Mouse (Mus musculus) fibroblast of lung, adult 2 months (primary cell): ENCODE measurements around the gene Carmil3.

Experiments
- DNase-seq: peaks from one replicate; pipeline ENCODE4 v3.0.0-alpha.2; 2011; ENCODE audit warnings: low read depth

The Carmil3 gene

DNA sequence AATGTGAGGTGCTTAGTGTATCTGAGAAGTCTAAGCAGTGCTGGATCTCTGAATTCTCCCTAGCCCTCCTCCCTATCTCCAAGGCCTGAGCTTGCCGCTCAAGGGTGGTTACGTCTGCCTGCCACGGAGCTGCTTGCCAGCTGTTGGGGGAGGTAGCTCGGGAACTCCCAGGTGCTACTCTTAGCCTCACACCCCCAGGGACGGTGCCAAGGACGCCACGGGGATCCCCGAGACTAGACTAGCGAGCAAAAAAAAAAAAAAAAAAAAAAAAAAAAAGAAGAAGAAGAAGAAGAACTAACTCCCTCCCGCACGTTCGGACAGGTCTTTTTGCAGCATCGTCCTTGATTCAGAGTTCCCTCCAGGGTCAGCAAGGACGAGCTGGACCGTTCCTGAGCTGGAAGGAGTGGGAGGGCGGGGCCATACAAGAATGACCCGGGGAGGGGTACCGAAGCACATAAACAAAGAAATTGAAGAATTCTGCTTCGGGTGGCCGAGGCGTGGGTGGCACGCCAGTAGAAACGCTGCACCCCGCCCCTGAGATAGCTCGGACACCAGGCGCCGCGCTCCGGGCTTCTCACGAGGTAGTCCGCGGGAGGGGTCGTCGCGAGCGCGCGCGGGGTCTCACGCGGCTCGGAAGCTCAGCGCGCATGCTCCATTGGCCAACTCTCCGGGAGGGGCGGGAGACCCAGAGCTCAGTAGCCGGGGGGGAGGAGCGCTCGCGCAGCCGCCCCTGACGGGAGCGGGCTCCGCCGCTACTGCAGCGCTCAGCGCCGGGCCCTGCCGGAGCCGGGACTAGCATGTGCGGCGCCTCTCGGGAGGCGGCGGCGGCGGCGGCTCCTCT is at the start of gene Carmil3:
Gene Carmil3 (plus strand): TSS at position 291 of the 841 bp plus-strand sequence.
- DNase-seq = no peak

DNA sequence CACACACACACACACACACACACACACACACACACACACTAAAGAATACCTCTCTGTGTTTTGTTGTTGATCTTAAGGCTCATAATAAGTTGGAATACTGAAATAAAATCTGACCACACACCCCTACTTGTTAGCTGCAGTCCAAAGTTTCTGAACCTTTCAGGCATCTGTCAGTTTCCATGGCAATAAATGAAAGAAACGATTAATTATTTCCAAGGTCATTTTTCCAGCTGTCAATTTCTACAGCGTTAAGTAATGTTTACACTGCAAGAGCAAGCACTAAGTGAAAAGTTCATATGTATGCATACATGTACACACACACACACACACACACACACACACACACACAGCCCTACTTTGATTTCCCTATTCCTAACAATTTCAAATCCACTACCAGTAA is 32.8 kb upstream of the Carmil3 start:
- DNase-seq = no peak

DNA sequence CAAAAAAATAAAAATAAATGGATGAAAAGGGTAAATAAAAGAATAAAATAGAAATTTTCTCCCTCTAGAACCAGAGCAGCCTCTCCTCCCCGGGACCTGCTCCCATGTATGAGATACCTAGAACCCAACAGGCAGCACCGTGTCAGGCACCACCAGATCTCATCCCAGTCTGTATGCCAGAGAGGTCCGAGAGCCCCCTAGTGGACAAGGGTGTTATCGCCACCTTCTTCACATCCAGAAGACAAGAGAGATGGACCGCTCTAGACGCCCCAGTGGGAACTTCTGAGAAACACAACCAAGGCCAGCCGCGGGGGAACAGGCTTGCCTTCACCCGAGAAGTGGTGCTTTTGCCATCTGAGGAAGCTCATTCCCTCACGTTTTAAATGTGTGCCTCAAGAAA is 32.2 kb upstream of the Carmil3 start:
- peak; percentile 19 for DNase-seq

DNA sequence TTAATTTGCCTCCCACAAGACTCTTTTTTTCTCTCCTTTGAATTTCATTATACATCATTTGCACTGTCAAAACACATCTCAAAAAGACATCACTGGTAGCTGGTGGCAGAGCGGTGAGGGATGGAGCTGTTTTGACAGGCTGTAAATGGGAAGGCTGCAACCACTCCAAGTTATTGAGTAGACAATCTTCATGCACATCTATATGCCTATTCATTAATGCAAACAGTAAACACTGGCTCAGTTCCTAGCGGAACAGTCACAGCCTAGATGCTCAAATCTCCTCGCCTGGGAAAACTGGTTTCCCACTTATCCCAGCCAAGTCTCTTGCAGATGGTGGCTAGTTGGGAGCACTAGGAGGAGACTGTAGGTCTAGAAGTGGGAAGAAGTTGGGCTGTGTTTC is 31.7 kb upstream of the Carmil3 start:
- no peak for DNase-seq

DNA sequence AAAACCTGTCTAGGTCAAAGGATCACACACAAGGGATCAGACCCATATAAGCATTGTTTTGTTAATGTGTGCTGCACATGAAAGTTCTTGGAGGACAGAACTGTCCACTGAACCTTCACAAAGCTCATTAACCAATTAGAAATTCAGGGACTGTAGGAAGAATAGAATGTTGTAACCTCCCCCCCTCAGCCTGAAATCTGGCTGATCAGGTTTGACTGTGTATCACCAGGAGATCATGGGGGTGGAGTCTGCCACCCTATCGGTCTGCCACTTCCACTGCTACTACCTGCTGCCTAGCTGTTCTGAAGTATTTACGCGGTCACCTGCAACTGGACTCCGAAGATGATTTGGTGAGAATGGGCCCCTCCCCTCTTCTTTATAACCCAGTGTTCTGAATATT is 30.7 kb upstream of the Carmil3 start:
- no peak for DNase-seq

DNA sequence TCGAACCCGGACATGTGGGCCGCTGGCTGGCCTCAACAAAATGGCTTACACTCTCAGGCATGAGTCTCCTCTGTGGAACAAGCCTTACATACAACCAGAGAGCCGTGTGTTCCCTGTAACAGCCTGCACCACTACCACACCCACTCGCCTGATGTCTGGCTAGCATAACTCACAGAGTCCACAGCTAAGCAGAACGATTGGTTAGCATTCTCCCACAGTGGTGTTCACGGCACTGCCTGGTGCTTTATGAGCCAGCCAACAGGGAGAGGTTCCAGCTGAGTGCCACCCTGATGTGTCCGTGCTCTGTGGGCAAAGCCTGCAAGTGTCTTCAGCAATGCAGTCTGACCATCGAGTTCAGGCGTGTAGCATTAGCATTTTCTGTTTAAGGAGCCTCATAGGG is 30.2 kb upstream of the Carmil3 start:
- DNase-seq = no peak

DNA sequence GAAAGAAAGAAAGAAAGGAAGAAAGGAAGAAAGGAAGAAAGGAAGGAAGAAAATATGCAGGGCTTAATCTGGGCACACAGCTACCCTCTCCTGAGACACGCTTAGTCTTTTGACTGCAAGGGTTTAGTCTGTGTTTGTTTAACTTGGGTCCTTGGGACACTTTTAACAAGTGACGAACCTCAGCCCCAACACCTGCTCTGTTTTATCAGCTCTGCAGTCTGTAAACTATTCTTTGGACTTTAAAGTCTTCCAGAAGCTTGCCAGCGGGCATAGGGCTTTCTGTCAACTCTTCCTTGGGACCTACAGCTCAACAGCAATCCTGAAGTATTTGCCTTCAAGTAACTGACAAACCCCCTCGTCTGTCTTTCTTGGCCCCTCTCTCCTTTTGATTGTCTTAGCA is 28.7 kb upstream of the Carmil3 start:
- no peak for DNase-seq

DNA sequence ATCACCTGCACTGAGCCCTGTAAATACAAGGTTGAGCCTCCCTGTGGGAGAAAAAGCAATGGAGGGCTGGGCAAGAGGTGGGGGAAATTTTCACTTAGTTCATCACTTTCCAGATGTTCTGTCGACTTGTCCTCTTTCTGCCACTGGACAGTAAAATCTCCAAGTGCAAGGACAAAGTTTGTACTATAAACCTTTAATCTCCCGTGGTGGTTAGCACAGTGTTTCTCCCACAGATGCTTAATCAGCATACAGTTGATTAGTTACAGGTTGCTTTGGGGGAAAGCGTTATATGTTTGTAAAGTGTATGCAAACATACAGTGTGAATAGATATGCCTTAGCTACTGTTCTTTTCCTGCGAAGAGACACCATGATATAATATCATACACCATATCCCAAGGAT is 24.0 kb upstream of the Carmil3 start:
- no peak for DNase-seq

DNA sequence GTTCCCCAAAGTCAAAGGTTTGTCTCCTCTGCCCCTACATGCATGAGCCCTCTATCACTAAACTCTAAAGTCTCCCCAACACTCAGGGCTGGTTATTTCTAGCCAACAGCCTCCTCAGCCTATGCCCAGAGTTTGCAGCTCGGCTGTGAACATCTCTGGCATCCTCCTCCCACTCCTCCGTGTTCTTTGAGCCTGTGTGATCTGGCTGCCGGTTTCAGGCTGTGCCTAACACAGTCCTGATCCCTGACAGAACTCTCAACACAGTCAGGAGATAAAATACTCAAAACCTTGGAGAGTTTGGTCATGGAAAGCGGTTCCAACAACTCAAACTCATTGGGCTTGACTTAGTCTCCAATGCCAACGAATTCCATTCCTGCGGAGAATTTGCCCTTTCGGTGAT is 23.3 kb upstream of the Carmil3 start:
- DNase-seq = no peak

DNA sequence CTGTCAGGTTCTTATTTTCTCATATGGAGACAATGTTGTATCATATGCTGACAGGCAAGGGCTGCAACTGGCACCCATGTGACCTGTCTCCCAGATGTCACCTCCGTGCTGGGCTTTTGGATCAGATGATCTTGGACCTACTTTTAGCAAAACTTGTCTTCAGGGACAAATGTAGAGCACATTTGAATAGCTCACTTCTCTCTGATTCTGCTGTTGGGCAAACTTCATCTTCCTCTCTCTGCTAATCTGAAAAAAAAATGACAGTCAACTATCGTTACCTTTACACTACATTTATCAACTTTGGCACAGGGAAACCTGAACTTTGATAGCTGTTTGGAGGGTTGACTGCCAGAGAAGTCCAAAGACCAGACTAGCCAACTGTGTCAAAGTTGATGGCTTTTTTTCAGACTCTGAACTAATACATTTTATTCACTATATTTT is 22.1 kb upstream of the Carmil3 start:
- DNase-seq = no peak

DNA sequence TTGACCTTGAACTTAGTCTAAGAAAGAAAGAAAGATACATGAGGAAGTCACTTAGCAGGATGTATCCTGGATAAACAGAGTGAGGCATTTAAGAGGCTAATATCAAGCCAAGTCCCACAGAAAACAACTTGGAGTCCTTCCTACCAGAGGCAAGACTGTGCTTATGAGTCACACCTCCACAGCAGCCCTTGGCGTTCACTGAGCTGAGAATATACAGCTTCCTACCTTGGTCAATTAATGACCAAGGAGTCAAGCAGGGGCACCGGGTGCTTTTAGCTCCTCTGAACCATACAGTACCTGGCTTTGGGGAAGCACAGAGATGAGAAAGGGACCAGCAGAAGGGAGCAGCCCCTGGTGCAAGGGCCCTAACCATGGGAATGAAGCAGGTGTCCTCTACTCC is 21.4 kb upstream of the Carmil3 start:
- DNase-seq = no peak

DNA sequence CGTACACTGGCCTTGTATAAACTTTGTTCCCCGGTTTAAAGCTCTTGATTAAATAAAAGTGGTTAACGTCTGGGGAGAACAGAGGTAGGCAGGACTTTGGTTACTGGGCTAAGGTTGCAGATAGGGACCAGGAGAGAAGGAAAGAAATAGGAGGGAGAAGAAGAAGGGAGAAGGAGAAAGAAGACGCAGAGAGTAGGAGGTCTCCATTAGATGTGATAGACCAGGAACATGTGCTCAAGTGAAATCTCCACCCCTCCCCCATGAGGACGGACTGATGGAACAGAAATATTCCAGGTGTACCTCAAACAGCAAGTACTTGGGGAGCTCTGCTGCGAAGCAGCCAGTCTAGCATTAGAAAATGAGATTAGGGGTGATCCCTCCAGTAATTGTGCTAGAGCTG is 20.6 kb upstream of the Carmil3 start:
- no peak for DNase-seq

DNA sequence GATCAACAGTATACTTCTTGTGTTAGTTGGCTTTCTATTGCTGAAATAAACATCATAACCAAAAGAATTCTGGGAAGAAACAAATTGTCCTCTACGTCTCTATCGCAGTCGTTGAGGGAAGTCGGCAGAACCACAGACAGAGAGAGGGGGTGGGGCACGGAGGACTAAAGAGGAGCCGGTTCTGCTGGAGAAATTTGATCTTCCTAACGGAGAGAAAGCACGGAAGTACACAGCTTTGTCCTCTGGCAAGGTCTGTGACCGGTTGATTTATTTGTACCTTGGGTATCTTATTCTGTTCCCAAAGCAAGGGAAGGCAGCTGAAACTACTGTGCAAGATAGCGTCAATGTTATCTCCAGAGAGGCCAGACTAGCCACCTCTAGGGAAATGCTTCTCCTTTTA is 19.6 kb upstream of the Carmil3 start:
- no peak for DNase-seq

DNA sequence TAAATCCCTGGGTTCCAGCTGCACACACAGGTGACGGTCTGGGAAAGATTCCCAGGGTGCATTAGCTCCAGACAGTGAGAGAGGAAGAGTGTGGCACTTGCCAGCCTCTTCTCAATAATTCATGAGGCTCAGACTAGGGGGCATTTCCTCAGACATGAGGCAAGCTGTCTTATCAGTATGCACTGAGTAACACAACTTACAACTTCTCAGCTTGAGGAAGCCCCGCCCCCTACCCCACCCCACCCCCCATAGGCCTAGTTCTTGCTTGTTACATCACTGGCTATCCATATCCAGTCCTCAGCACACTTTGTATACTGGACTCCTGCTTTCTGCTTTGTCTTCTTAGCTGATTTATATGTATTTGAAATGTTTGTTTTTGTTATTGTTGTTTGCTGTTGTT is 14.8 kb upstream of the Carmil3 start:
- no peak for DNase-seq

DNA sequence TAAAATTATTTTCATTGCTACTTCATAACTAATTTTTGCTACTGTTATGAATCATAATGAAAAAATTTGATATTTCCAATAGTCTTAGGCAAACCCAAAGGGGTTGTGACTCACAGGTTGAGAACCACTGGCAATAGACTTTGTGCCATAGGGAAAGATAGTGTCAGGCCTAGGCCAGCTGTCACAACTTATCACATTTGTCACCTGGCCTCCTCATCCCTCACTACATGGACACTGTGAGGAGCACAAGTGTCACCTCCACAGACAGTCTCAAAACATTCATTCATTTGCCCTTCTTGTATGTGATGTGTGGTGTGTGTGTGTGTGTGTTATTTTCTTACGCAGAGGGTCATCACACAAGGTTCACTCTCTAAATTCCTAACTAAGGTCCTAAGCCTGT is 13.0 kb upstream of the Carmil3 start:
- DNase-seq = no peak

DNA sequence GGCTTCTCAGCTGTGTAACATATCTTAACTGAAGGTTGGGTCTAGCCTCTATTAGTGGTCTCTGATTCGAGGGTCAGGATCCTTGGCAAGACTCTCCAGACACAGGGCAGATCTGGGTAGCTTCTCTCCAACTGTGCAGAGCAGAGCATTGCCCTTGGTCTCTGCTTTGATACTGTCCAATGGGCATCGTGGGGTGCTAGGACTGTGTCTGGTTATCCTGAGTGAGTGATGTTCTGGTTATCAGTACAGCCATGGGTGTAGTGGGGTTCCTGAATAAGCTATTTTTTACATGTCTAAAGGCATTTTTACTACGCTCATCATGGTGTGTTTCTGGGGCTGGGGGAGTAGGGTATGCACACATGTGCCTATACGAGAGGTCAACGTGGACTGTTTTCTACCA is 12.6 kb upstream of the Carmil3 start:
- no peak for DNase-seq

DNA sequence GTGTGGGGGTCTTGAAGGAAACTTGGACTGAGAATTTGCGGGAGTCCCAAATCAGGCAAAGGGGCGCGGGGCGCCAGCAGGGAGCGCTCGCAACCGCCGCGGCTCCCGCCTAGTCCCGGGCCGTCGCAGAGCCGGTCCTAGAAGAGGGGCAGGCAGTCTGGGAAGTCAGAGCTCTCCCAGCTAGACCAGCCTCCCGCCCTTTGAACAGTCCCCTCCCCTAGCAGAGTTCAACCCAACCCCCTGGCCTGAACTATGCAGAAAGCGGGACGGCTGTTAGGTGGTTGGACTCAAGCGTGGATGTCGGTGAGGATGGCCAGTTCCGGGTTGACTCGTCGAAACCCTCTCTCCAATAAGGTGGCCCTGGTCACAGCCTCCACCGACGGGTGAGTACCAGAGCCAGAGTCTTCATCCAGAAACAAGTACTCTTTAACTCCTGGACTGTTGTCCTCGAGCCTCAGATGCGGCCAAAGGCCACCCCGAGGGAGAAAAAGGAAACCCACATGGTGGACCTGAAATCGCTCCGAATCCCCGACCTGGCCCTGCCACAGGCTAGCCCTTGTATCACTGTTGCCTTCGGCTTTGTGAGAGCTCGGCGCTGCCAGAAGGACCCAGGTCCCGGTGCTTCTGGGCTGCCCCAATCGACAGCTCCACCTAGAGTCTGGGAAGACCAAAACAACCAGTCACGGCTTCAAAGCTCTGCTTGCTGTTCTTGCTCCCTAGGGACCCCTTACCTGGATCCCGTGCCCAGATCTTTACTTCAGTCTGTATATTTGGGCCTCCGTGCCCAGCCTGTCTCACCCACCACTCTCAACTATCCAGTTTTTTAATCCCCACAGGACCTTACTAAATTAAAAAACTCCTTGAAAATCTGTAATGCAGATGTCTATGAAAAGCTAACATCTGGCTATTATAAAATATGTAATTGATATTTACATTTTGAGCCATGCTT is 11.5 kb upstream of the Carmil3 start, which contains the start of gene Dhrs4:
Gene Dhrs4 (plus strand): TSS at position 108 of the 949 bp plus-strand sequence.
- DNase-seq = peak; percentile 70

DNA sequence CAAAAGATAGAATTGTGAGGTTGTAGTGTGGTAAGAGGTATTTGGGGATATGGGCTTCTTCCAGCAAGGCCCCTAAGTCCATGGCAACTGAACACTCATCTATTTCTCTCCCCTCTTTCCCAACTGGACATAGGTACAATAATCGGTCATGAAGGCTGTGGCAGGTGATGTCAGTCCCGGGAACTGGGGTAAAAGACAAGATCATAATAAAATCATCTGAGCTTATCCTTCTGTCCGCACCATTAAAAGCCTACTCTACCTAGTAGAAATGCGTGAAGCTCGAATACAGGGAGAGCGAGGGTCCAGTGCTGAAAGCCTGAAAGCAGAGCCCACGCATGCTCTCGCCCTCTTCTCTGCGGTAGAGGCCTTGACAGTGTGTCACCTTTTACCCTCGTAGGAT is 10.8 kb upstream of the Carmil3 start:
- DNase-seq = no peak

DNA sequence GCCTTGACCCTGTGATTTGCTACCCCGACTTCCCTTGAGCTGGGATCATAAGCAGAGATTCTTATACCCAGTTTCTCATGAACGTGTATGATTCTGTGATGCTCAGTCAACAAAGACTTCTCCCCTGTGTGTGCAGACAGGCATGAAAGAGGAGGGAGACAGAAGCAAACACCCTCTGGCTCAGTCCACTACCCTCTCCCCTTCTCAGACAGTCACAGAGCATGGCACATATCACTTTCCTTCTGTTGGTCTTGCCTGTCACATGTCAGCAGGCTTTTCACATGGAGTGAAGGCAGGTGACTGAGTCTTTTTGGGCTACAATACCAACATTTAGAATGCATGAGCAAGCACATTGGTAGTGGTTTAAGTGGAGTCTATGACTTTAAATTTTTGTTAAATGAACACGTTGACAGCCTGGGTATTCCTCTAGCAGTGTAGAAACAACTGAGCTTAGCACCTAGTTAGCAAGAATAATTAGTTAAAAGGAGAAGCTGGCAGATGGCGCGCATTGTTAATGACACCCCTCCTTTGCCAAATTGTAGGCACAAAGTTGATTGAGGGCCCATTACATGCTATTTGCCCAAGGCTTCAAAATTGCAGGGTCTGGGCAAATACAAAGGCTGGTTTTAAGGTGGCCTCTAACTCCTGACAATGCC is 5.9 kb upstream of the Carmil3 start:
- no peak for DNase-seq

DNA sequence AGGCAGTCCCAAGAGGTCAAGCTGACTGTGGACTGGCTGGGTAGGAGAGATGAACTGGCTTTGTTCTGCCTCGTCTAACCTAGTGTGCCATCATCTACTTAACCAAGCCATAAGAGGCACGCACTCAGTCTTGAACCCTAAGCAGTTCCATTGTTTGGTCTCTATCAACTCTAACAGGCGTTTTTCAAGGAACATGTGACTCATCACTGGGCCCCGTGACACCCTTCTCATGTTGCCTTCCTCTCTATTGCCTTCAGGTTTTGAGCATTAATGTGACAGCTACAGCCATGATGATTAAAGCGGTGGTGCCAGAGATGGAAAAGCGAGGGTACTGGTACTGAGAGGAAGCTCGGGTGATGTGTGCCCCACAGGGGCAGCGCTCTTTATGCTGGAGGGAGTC is 3.6 kb upstream of the Carmil3 start:
- DNase-seq = no peak

DNA sequence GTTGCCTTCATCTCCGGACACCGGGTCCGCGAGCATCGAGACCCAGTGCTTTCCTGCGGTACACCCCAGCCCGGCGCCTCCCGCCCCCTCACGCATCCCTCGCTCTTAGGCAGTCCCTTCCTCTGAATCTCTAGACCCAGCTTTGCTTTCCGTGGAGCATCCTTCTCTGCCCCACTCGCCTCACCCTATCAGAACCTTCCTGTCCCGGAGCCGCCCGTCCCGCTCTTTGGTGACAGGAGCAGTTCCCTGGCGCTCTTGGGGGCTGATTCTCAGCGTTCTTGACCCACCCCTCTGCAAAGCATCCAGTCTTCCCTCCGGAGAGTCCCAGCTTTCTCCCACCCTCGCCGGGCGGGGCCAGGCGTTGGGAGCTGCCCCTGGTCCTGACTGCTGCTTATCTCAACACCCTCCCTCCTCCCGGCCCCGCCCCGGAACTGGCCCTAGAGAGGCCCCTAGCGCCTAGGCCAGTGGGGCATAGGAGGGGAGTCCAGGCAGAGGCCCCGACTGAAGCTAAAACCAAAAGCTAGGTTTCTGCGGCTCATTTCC is 911 bp downstream of the Carmil3 start:
- DNase-seq = no peak

DNA sequence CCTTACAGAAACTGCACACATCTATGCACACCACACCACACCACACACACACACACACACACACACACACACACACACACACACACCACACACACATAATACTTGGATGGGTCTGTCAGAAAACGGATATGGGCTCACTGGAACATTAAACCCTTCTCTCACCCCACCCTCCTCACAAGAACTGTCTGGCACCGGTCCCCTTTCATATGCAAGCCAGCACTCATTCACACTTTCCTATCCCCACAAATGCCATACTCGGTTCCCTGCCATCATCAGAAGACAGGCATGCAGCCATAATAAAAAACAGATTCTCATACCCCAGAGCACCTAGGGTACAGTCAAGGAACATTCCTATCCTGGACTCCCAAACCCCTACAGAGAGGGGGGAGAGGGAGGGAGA is 1.7 kb downstream of the Carmil3 start:
- no peak for DNase-seq
